10 mouse cellular contexts compared by ENCODE assay signal in genomic region chr4:64492260-64492962, GRCm38 (mm10).
A peak's percentile ranks its signal among the peaks of the same experiment; 100 is the strongest.
DNase-seq lines count a peak whose midpoint lies in the region; ATAC-seq lines count a peak whose summit lies in the region.
"Had no signal": no experiment of that assay in that cellular context is flagged by ENCODE, and none has a peak within 500 bp of the region (broad histone marks: within the 10 kb centered on the region; RNA-seq: fewer than 3 reads in every experiment).

No protein-coding gene starts in this region.

- no peak overlapping the region for H3K27ac ChIP-seq in hindbrain, embryonic 13.5 days
- no peak overlapping the region for H3K27ac ChIP-seq in hindbrain, embryonic 10.5 days
- H3K27ac ChIP-seq in neural tube, embryonic 14.5 days (ENCODE audit: low read depth, low read length): no peak overlapping the region
- H3K27ac ChIP-seq: heart, embryonic 13.5 days had no signal

- no peaks in the 10 kb centered on the region for H3K4me1 ChIP-seq in hindbrain, embryonic 13.5 days (replicated peaks)
- H3K4me1 ChIP-seq in hindbrain, embryonic 10.5 days (replicated peaks): no peaks in the 10 kb centered on the region
- no peaks in the 10 kb centered on the region for H3K4me1 ChIP-seq in neural tube, embryonic 14.5 days (ENCODE audit: control insufficient read depth, insufficient read depth, low read length)
- H3K4me1 ChIP-seq: heart, embryonic 13.5 days had no signal

- DNase-seq in hindbrain, embryonic 10.5 days (ENCODE audit: low spot score): no peak
- DNase-seq in neural tube, embryonic 10.5 days (ENCODE audit: extremely low spot score, low spot score): no peak
- DNase-seq in forelimb bud, embryonic 11.5 days (ENCODE audit: low read depth, low spot score): peak; percentile 40
- peak; percentile 1 for DNase-seq in yolk sac, embryonic 10.5 days (ENCODE audit: low spot score)
- no peak for DNase-seq in kidney, postnatal 4 days
- no peak for DNase-seq in c-Kit-positive CD71-positive TER-119-positive erythroid progenitor cells, embryonic 14.5 days (ENCODE audit: low spot score)
- DNase-seq: layer of hippocampus, postnatal 36 days had no signal

- H3K9ac ChIP-seq in hindbrain, embryonic 13.5 days: no peak overlapping the region
- no peak overlapping the region for H3K9ac ChIP-seq in neural tube, embryonic 14.5 days (replicated peaks; ENCODE audit: low read depth, low read length)
- H3K9ac ChIP-seq: heart, embryonic 13.5 days had no signal

- no peak overlapping the region for H3K4me2 ChIP-seq in hindbrain, embryonic 13.5 days
- H3K4me2 ChIP-seq in neural tube, embryonic 14.5 days (ENCODE audit: low read depth, low read length): no peak overlapping the region
- H3K4me2 ChIP-seq: heart, embryonic 13.5 days had no signal

- no peaks in the 10 kb centered on the region for H3K36me3 ChIP-seq in hindbrain, embryonic 13.5 days
- H3K36me3 ChIP-seq in hindbrain, embryonic 10.5 days: no peaks in the 10 kb centered on the region
- no peaks in the 10 kb centered on the region for H3K36me3 ChIP-seq in neural tube, embryonic 14.5 days (ENCODE audit: control insufficient read depth, insufficient read depth, low read length)
- H3K36me3 ChIP-seq: heart, embryonic 13.5 days had no signal

- no peaks in the 10 kb centered on the region for H3K27me3 ChIP-seq in hindbrain, embryonic 13.5 days
- no peaks in the 10 kb centered on the region for H3K27me3 ChIP-seq in hindbrain, embryonic 10.5 days (ENCODE audit: insufficient read depth, poor library complexity, severe bottlenecking)
- H3K27me3 ChIP-seq in neural tube, embryonic 14.5 days (ENCODE audit: control insufficient read depth, insufficient read depth, low read length): no peaks in the 10 kb centered on the region
- H3K27me3 ChIP-seq: heart, embryonic 13.5 days had no signal

- H3K4me3 ChIP-seq in hindbrain, embryonic 13.5 days: no peak overlapping the region
- no peak overlapping the region for H3K4me3 ChIP-seq in hindbrain, embryonic 10.5 days
- no peak overlapping the region for H3K4me3 ChIP-seq in neural tube, embryonic 14.5 days (ENCODE audit: low read depth, low read length)
- H3K4me3 ChIP-seq: heart, embryonic 13.5 days had no signal

- peak; percentile 54; the same call in 1 of the 2 replicates for ATAC-seq in hindbrain, embryonic 13.5 days (ENCODE audit: low FRiP score)
- peak; percentile 79 for ATAC-seq in neural tube, embryonic 14.5 days (ENCODE audit: low read depth)

- 96% methylated on average over 1 of the region's 1 CpGs for WGBS in hindbrain, embryonic 13.5 days
- 94% methylated on average over 1 of the region's 1 CpGs for WGBS in hindbrain, embryonic 10.5 days
- 95% methylated on average over 1 of the region's 1 CpGs for WGBS in neural tube, embryonic 14.5 days

- H3K9me3 ChIP-seq in hindbrain, embryonic 13.5 days: no peaks in the 10 kb centered on the region
- no peaks in the 10 kb centered on the region for H3K9me3 ChIP-seq in hindbrain, embryonic 10.5 days
- H3K9me3 ChIP-seq in neural tube, embryonic 14.5 days (ENCODE audit: control insufficient read depth, low read length): no peaks in the 10 kb centered on the region
- H3K9me3 ChIP-seq: heart, embryonic 13.5 days had no signal

Comparison
In these comparisons a context has a peak if more than half of its experiments do, and no peak if none do; other contexts are left out.
1. DNase-seq: peak in forelimb bud, embryonic 11.5 days (single experiment) and yolk sac, embryonic 10.5 days (single experiment); none in hindbrain, embryonic 10.5 days (single experiment), neural tube, embryonic 10.5 days (single experiment), kidney, postnatal 4 days (0 of 2) and c-Kit-positive CD71-positive TER-119-positive erythroid progenitor cells, embryonic 14.5 days (single experiment).